In the genomic region with DNA sequence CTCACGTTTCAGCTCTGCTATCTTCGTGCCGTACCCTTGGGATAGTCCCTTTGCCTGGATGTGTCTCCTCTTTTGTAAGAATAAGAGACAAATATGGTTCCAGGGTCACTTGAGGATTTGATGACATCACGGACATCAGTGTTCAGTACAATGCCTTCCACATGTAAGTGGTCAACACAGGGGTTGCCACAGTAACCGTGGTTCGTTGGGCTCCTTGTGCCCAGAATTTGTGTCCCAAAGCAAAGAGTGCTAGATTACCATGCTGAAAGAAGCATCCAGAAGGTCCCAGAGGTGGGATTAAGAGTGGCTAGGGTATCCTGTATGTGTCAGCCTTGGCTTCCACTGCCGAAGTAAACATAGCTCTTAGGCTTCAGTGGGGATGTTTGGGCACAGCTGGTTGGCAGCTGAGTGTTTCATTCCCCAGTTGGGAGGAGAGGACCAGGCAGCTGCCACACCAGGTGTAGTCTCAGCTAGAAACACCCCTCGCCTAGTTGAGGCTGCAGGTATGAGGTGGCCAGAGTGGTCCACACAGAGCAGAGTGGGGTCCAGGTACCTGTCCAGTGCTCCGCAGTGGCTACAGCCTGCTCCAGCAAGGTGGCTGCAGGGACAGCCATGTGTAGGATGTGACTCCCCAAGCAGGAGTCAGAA, we compare ENCODE assay signal across 30 mouse cellular contexts. TPM values are rescaled to one million over a fixed set of nuclear protein-coding genes. Genes with fewer than 3 reads are reported as not detected.
DNase-seq lines count a peak whose midpoint lies in the region; ATAC-seq and TF ChIP-seq lines count a peak whose summit lies in the region.
"Had no signal": no experiment of that assay in that cellular context is flagged by ENCODE, and none has a peak within 500 bp of the region (broad histone marks: within the 10 kb centered on the region; RNA-seq: fewer than 3 reads in every experiment).

No protein-coding gene starts in this region.

- no peak for ATAC-seq in heart, embryonic 11.5 days (replicated peaks; ENCODE audit: insufficient number of reproducible peaks, low FRiP score, low TSS enrichment)
- ATAC-seq in stomach, postnatal 0 days (ENCODE audit: low FRiP score, low TSS enrichment) = no peak
- no peak for ATAC-seq in forebrain, embryonic 11.5 days (replicated peaks; ENCODE audit: low FRiP score)
- ATAC-seq: forebrain, embryonic 14.5 days; forebrain, postnatal 0 days; hindbrain, postnatal 0 days; inflammation-experienced regulatory T-cells, adult 6 months; Patski had no signal

- H3K4me2 ChIP-seq in heart, embryonic 11.5 days = no peak overlapping the region
- H3K4me2 ChIP-seq in myocyte (ENCODE audit: low read depth) = no peak overlapping the region
- H3K4me2 ChIP-seq in stomach, postnatal 0 days (replicated peaks; ENCODE audit: low read depth) = no peak overlapping the region
- no peak overlapping the region for H3K4me2 ChIP-seq in forebrain, embryonic 11.5 days (ENCODE audit: low read depth, low read length, severe bottlenecking)
- H3K4me2 ChIP-seq: embryonic facial prominence, embryonic 13.5 days; heart, embryonic 12.5 days; heart, embryonic 15.5 days; hindbrain, embryonic 14.5 days had no signal

- 0 out of 2 replicates have a peak overlapping the region, but pooled peaks have one; percentile 20 for H3K9ac ChIP-seq in heart, adult 2 months (ENCODE audit: low read depth, low read length)
- H3K9ac ChIP-seq in heart, embryonic 11.5 days (ENCODE audit: low read depth, low read length) = no peak overlapping the region
- H3K9ac ChIP-seq in stomach, postnatal 0 days (ENCODE audit: low read length) = no peak overlapping the region
- H3K9ac ChIP-seq in forebrain, embryonic 11.5 days (ENCODE audit: low read length) = no peak overlapping the region
- H3K9ac ChIP-seq: embryonic facial prominence, embryonic 13.5 days; forebrain, postnatal 0 days; heart, embryonic 12.5 days; heart, embryonic 15.5 days; hindbrain, embryonic 14.5 days had no signal

- H3K27ac ChIP-seq in heart, adult 2 months = peak overlapping the region; percentile 23; the same call in 1 of the 2 replicates
- no peak overlapping the region for H3K27ac ChIP-seq in heart, embryonic 11.5 days (ENCODE audit: low read depth, low read length)
- 0 out of 2 replicates have a peak overlapping the region, but pooled peaks have one; percentile 24 for H3K27ac ChIP-seq in stomach, postnatal 0 days (replicated peaks)
- no peak overlapping the region for H3K27ac ChIP-seq in forebrain, embryonic 11.5 days (ENCODE audit: low read depth, low read length)
- H3K27ac ChIP-seq: embryonic facial prominence, embryonic 13.5 days; forebrain, embryonic 10.5 days; heart, embryonic 15.5 days; hindbrain, embryonic 14.5 days; hindbrain, postnatal 0 days had no signal

- TF ChIP-seq EP300 in heart, adult 2 months (IDR thresholded peaks at IDR 0.05; ENCODE audit: insufficient read depth, low read depth, low read length) = no peak
- no peak for TF ChIP-seq EP300 in stomach, postnatal 0 days (optimal IDR thresholded peaks at IDR 0.05)

- 75% methylated on average over 9 of the region's 9 CpGs for WGBS in heart, adult 2 months
- WGBS in heart, embryonic 11.5 days (ENCODE audit: insufficient replicate concordance) = 76% methylated on average over 9 of the region's 9 CpGs
- 80% methylated on average over 9 of the region's 9 CpGs for WGBS in stomach, postnatal 0 days
- 88% methylated on average over 9 of the region's 9 CpGs for WGBS in forebrain, embryonic 11.5 days

- H3K36me3 ChIP-seq in heart, adult 2 months (ENCODE audit: control insufficient read depth, insufficient read depth, low read length) = no peaks in the 10 kb centered on the region
- no peaks in the 10 kb centered on the region for H3K36me3 ChIP-seq in heart, embryonic 11.5 days (ENCODE audit: control insufficient read depth, insufficient read depth, low read length)
- H3K36me3 ChIP-seq in myocyte (ENCODE audit: control insufficient read depth, insufficient read depth) = no peaks in the 10 kb centered on the region
- no peaks in the 10 kb centered on the region for H3K36me3 ChIP-seq in stomach, postnatal 0 days (ENCODE audit: control insufficient read depth, insufficient read depth, low read length)
- H3K36me3 ChIP-seq in forebrain, embryonic 11.5 days (ENCODE audit: control insufficient read depth, insufficient read depth, low read length) = no peaks in the 10 kb centered on the region
- H3K36me3 ChIP-seq: embryonic facial prominence, embryonic 13.5 days; forebrain, embryonic 10.5 days; G1E; heart, embryonic 12.5 days; heart, embryonic 15.5 days had no signal

- intact Hi-C loops in heart, adult 2 months (cut with DNase I) = no loop called here

- no peak for TF ChIP-seq CTCF in heart, adult 2 months (IDR thresholded peaks at IDR 0.05)
- no peak for TF ChIP-seq CTCF in stomach, postnatal 0 days (IDR thresholded peaks at IDR 0.05; ENCODE audit: low read depth)

- H3K9me3 ChIP-seq in heart, embryonic 11.5 days (replicated peaks; ENCODE audit: control insufficient read depth, low read length) = no peaks in the 10 kb centered on the region
- H3K9me3 ChIP-seq in stomach, postnatal 0 days (ENCODE audit: control insufficient read depth, low read length) = no peaks in the 10 kb centered on the region
- no peaks in the 10 kb centered on the region for H3K9me3 ChIP-seq in forebrain, embryonic 11.5 days (ENCODE audit: control insufficient read depth, low read length)
- H3K9me3 ChIP-seq: embryonic facial prominence, embryonic 13.5 days; forebrain, embryonic 10.5 days; G1E; heart, embryonic 12.5 days; heart, embryonic 15.5 days had no signal

- TF ChIP-seq POLR2A in heart, adult 2 months (IDR thresholded peaks at IDR 0.05; ENCODE audit: insufficient read depth, low read depth, low read length) = no peak
- no peak for TF ChIP-seq POLR2A in myocyte (IDR thresholded peaks at IDR 0.05; ENCODE audit: insufficient read length, low read depth)

- DNase-seq in gastrocnemius, adult 18-20 months (ENCODE audit: low spot score) = peak; percentile 42
- no peak for DNase-seq in gastrocnemius, postnatal 4 days (ENCODE audit: low spot score in 2 of 2)
- no peak for DNase-seq in heart, adult 2 months
- no peak for DNase-seq in stomach, postnatal 0 days (ENCODE audit: low spot score)
- no peak for DNase-seq in forebrain, embryonic 11.5 days (ENCODE audit: low spot score)
- DNase-seq: adrenal gland, postnatal 10 days; adrenal gland, postnatal 36 days; B cell, adult 2 months; cerebellum, adult 18-20 months; cerebellum, adult 9-11 months; cerebellum, postnatal 25 days; forebrain, postnatal 0 days; gastrocnemius, postnatal 14 days; heart, postnatal 10 days; heart, postnatal 4 days; kidney, adult 11 months had no signal

- H3ac ChIP-seq in myocyte (ENCODE audit: control insufficient read depth, insufficient read length) = no peak overlapping the region

- H3K4me1 ChIP-seq in heart, adult 2 months (ENCODE audit: control insufficient read depth, insufficient read depth, low read length) = peaks cover 9% of the 10 kb centered on the region
- peaks cover 4% of the 10 kb centered on the region; the same call in 1 of the 2 replicates for H3K4me1 ChIP-seq in heart, embryonic 11.5 days (ENCODE audit: control insufficient read depth, insufficient read depth, low read length)
- peaks cover 5% of the 10 kb centered on the region; the same call in 1 of the 2 replicates for H3K4me1 ChIP-seq in stomach, postnatal 0 days (replicated peaks; ENCODE audit: control insufficient read depth, insufficient read depth)
- H3K4me1 ChIP-seq in forebrain, embryonic 11.5 days (replicated peaks; ENCODE audit: control insufficient read depth, insufficient read depth, low read length) = no peaks in the 10 kb centered on the region
- H3K4me1 ChIP-seq: embryonic facial prominence, embryonic 13.5 days had no signal

- H3K79me2 ChIP-seq in heart, adult 2 months (replicated peaks; ENCODE audit: control insufficient read depth, insufficient read depth, low read length) = no peaks in the 10 kb centered on the region
- no peaks in the 10 kb centered on the region for H3K79me2 ChIP-seq in myocyte (ENCODE audit: control insufficient read depth, insufficient read depth)

- H3K27me3 ChIP-seq in heart, adult 2 months (ENCODE audit: control insufficient read depth, insufficient read depth, low read length) = no peaks in the 10 kb centered on the region
- H3K27me3 ChIP-seq in heart, embryonic 11.5 days (ENCODE audit: control insufficient read depth, insufficient read depth, low read length) = no peaks in the 10 kb centered on the region
- H3K27me3 ChIP-seq in myocyte (ENCODE audit: control insufficient read depth, insufficient read depth, insufficient read length) = no peaks in the 10 kb centered on the region
- no peaks in the 10 kb centered on the region for H3K27me3 ChIP-seq in stomach, postnatal 0 days (ENCODE audit: control insufficient read depth, insufficient read depth, low read length)
- no peaks in the 10 kb centered on the region for H3K27me3 ChIP-seq in forebrain, embryonic 11.5 days (ENCODE audit: control insufficient read depth, insufficient read depth, low read length)
- H3K27me3 ChIP-seq: embryonic facial prominence, embryonic 13.5 days; heart, embryonic 15.5 days; Patski had no signal

- no peak overlapping the region for H3K4me3 ChIP-seq in heart, adult 2 months
- H3K4me3 ChIP-seq in heart, embryonic 11.5 days (ENCODE audit: low read depth, low read length) = no peak overlapping the region
- H3K4me3 ChIP-seq in myocyte = no peak overlapping the region
- H3K4me3 ChIP-seq in stomach, postnatal 0 days (ENCODE audit: low read depth, low read length) = no peak overlapping the region
- H3K4me3 ChIP-seq in forebrain, embryonic 11.5 days (ENCODE audit: low read depth, low read length) = no peak overlapping the region
- H3K4me3 ChIP-seq: embryonic facial prominence, embryonic 13.5 days; forebrain, embryonic 10.5 days; heart, embryonic 12.5 days; heart, embryonic 15.5 days had no signal

TF ChIP-seq in myocyte, 11 proteins besides CTCF, POLR2A, EP300 and RAD21 (continues in another document):
- peak; percentile 13 to 86 (median 73) for TF ChIP-seq MYOD1 (IDR thresholded peaks at IDR 0.05; ENCODE audit: control insufficient read depth in 1 of 3, insufficient read length in 2 of 3, low read depth in 2 of 3)
- no peak for TF ChIP-seq TCF12 (IDR thresholded peaks at IDR 0.05; ENCODE audit: insufficient read depth, poor library complexity, severe bottlenecking)
- peak; percentile 65 for TF ChIP-seq TCF3 (IDR thresholded peaks at IDR 0.05; ENCODE audit: insufficient read length, low read depth)
- TF ChIP-seq USF1 (IDR thresholded peaks at IDR 0.05; ENCODE audit: low read depth) = no peak
- TF ChIP-seq MAX (IDR thresholded peaks at IDR 0.05; ENCODE audit: low read depth) = no peak
- TF ChIP-seq SRF (IDR thresholded peaks at IDR 0.05; ENCODE audit: control insufficient read depth, insufficient read length, low read depth) = no peak

RNA-seq across cellular contexts. Expression of a gene that starts 36.1 kb away (rescaled TPM):
- 10 to 100 TPM; 28.4 to 34.8 TPM for total RNA-seq in gastrocnemius, adult 18-20 months (2021)
- total RNA-seq in gastrocnemius, postnatal 4 days (2021) = 100 to 1,000 TPM in 1 of 2 experiments, 10 to 100 TPM in 1; 97.0 to 102 TPM
- 100 to 1,000 TPM; 101 to 102 TPM for total RNA-seq in heart, adult 2 months (2021)
- 130 and 147 TPM in 2 replicates for polyA plus RNA-seq in heart, adult 2 months (2012; rRNA removed)
- 3.7 and 4.1 TPM in 2 replicates for polyA plus RNA-seq in heart, embryonic 11.5 days (2014; fragmentation: Nextera tagmentation; extraction: Ambion mirVana)
- 5.9 TPM for polyA plus RNA-seq in myocyte (2012; fragmentation: generic; extraction: Trizol)
- 39.4 and 47.5 TPM in 2 replicates for polyA plus RNA-seq in stomach, postnatal 0 days (2015; fragmentation: Nextera tagmentation; extraction: Ambion mirVana)
- 5.7 and 6.3 TPM in 2 replicates for polyA plus RNA-seq in forebrain, embryonic 11.5 days (2014; fragmentation: Nextera tagmentation; extraction: Ambion mirVana)
- total RNA-seq: CH12.LX; common myeloid progenitor, adult 5-6 weeks; G1E had no signal
- polyA plus RNA-seq: G1E; inflammation-experienced regulatory T-cells, adult 6 months had no signal

Comparison
In these comparisons a context has a peak if more than half of its experiments do, and no peak if none do; other contexts are left out.
1. H3K27ac ChIP-seq: peak in heart, adult 2 months (single experiment) and stomach, postnatal 0 days (single experiment); none in heart, embryonic 11.5 days (single experiment) and forebrain, embryonic 11.5 days (single experiment).